Mouse (Mus musculus) small intestine, adult 2 months (tissue): ENCODE measurements at regions not wholly inside any gene's neighbourhood (a gene's known extent, or its start where the extent isn't known, plus 50 kb on each side); places are given as distances from the start of the nearest gene placed in this dataset.

ENCODE experiments used
- H3K27ac ChIP-seq: fragments of 200-500 bp; 2 replicates; pipeline ENCODE4 v1.5.1; 2012; ENCODE audit warnings: low read depth, low read length, control low read depth, inconsistent platforms; ENCODE audit not compliant: insufficient read depth
- H3K27me3 ChIP-seq: fragments of 200-500 bp; 2 replicates; pipeline ENCODE4 v1.6.1; 2012; ENCODE audit warnings: mild to moderate bottlenecking, moderate library complexity, low read length, inconsistent platforms; ENCODE audit not compliant: control insufficient read depth, insufficient read depth
- H3K36me3 ChIP-seq: fragments of 200-500 bp; 2 replicates; pipeline ENCODE4 v1.6.1; 2012; ENCODE audit warnings: mild to moderate bottlenecking, low read length, control low read depth, inconsistent platforms; ENCODE audit not compliant: control insufficient read depth, insufficient read depth
- H3K4me1 ChIP-seq: fragments of 200-500 bp; 2 replicates; pipeline ENCODE4 v1.6.1; 2012; ENCODE audit warnings: low read length, inconsistent platforms, mixed read lengths; ENCODE audit not compliant: control insufficient read depth, insufficient read depth, insufficient read length
- H3K4me3 ChIP-seq: fragments of 200-500 bp; 2 replicates; pipeline ENCODE4 v1.5.1; 2012; ENCODE audit warnings: low read depth, mild to moderate bottlenecking, control low read depth, inconsistent platforms, low read length, moderate library complexity
- CTCF ChIP-seq: fragments of 200-500 bp; IDR thresholded peaks from 2 replicates; pipeline ENCODE4 v1.5.1; 2012; ENCODE audit warnings: low read depth, mild to moderate bottlenecking, control low read depth, inconsistent platforms, low read length, moderate library complexity, mixed read lengths; ENCODE audit not compliant: insufficient replicate concordance, insufficient read length; ENCODE audit errors: extremely low read depth
- POLR2A ChIP-seq: fragments of 200-500 bp; IDR thresholded peaks from 2 replicates; pipeline ENCODE4 v1.6.1; 2012; ENCODE audit warnings: low read depth, mild to moderate bottlenecking, control low read depth, inconsistent platforms, low read length, moderate library complexity
- WGBS: fragments of 180-500 bp; shearing (Covaris S2); methylation state at CpG from one replicate; pipeline ENCODE4 v1.1.7; 2018; 5-methylcytosine and 5-hydroxymethylcytosine counted together

DNA sequence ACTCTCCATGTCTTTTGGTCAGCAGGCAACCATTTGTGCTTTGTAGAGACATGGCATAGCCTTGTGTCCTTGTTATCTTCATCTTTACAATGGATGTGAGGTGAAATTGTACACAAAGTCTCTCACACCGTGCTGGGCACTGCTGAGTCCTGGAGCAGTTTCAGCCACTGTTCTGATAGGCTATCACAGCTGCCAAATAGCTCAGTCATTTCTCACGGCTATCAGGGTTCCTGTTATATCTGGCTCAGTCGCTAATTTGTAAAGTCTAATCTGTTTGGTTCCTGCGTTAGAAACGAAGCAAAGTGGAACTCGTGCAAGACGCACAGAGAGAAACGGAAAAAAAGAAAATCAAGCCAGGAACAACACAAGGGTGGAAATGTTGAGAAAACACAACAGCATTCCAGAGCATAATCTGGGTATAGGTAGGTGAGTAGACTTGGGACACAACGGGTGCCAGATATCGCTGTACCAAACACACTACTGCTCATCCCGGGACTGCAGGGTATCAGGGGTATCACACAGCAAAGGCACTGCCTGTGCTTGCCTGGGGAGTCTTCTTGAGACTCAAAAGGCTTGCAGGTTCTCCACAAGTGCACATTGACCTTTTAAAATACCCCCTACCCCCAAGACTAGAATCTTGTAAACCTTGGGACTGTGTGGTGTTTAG is 189.7 kb upstream of the Pde3a start:
- Histone ChIP-seq H3K27me3 (no peaks in the 10 kb centered on the region), H3K4me1 (no peaks in the 10 kb centered on the region), H3K4me3 (no peak overlapping the region), H3K36me3 (no peaks in the 10 kb centered on the region), H3K27ac (no peak overlapping the region)
- WGBS, result 95% methylated on average over 11 of the region's 11 CpGs
- TF ChIP-seq CTCF (no peak), POLR2A (no peak)

DNA sequence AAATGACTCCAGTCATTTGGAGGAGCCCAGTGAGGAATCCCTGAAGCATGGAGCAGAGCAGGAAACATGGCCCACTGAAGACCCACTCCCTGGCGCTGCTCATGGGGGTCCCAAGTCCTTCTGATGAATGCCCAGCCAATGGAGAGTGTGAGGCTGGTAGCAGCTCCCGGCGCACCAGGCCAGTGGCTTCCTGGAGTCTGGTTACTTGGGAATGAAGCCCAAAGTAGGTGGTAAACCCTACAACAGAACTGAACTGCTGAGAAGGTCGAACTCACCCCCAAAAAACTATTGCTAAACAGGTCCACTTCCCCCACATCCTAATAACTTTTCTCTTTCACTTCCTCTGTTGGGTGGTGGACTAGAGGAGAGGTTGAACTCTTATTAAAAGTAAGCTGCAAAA is 183.3 kb upstream of the Pde3a start:
- WGBS, result 79% methylated on average over 4 of the region's 4 CpGs

GRCm38 (mm10) chr6:141068861-141069467 is 180.1 kb upstream of the Pde3a start:
- Histone ChIP-seq H3K4me1 (no peaks in the 10 kb centered on the region), H3K4me3 (no peak overlapping the region), H3K27ac (no peak overlapping the region), H3K36me3 (no peaks in the 10 kb centered on the region), H3K27me3 (no peaks in the 10 kb centered on the region)
- no peak for TF ChIP-seq CTCF
- no peak for TF ChIP-seq POLR2A
- 89% methylated on average over 6 of the region's 6 CpGs for WGBS

More for the DNA sequence above, 183.3 kb upstream of the Pde3a start:
- TF ChIP-seq CTCF (no peak), POLR2A (no peak)
- Histone ChIP-seq H3K27me3 (no peaks in the 10 kb centered on the region), H3K27ac (no peak overlapping the region), H3K36me3 (no peaks in the 10 kb centered on the region), H3K4me3 (no peak overlapping the region), H3K4me1 (no peaks in the 10 kb centered on the region)

DNA sequence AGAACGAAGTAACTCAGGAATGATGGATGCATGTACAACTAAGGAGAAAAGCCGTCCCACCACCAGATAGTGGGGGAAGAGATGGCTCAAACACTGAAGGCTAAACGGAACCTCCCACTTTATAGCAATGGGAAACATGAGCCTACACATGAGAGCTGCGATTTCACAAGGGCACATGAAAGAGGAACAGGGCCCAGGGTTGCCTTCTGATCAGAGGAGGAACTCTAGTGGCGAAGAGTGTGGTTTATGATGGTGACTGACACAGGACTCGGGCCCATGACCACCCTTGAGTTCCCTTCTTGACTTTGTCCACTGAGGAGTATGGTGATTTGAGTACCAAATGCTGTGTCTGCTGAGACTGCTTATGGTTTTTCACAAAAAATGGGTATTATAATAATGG is 179.2 kb upstream of the Pde3a start:
- Histone ChIP-seq H3K4me1 (no peaks in the 10 kb centered on the region), H3K36me3 (no peaks in the 10 kb centered on the region), H3K27me3 (no peaks in the 10 kb centered on the region), H3K27ac (no peak overlapping the region), H3K4me3 (no peak overlapping the region)
- 82% methylated on average over 6 of the region's 6 CpGs for WGBS
- TF ChIP-seq CTCF (no peak), POLR2A (no peak)

GRCm38 (mm10) chr6:141071507-141071906 is 177.6 kb upstream of the Pde3a start:
- Histone ChIP-seq H3K27ac (no peak overlapping the region), H3K4me1 (no peaks in the 10 kb centered on the region), H3K36me3 (no peaks in the 10 kb centered on the region), H3K4me3 (no peak overlapping the region), H3K27me3 (no peaks in the 10 kb centered on the region)
- WGBS, result 80% methylated on average over 2 of the region's 2 CpGs
- TF ChIP-seq CTCF (no peak), POLR2A (no peak)

GRCm38 (mm10) chr6:141091076-141091780 is 157.8 kb upstream of the Pde3a start:
- H3K27me3 ChIP-seq, result no peaks in the 10 kb centered on the region
- no peaks in the 10 kb centered on the region for H3K36me3 ChIP-seq
- WGBS, result 68% methylated on average over 9 of the region's 9 CpGs
- no peaks in the 10 kb centered on the region for H3K4me1 ChIP-seq
- no peak overlapping the region for H3K27ac ChIP-seq
- H3K4me3 ChIP-seq, result no peak overlapping the region
- TF ChIP-seq POLR2A (no peak), CTCF (no peak)

- no peak overlapping the region for H3K4me3 ChIP-seq
- TF ChIP-seq POLR2A, result no peak
- TF ChIP-seq CTCF, result no peak
- WGBS, result 88% methylated on average over 6 of the region's 6 CpGs
- no peaks in the 10 kb centered on the region for H3K27me3 ChIP-seq
- H3K27ac ChIP-seq, result no peak overlapping the region
- no peaks in the 10 kb centered on the region for H3K36me3 ChIP-seq
- no peaks in the 10 kb centered on the region for H3K4me1 ChIP-seq
These were observed 157.3 kb upstream of the Pde3a start for GRCm38 (mm10) chr6:141091781-141092140.
